Mouse (Mus musculus) liver, embryonic 11.5 days (tissue): ENCODE measurements around the gene Palld. TPM values are rescaled to one million over a fixed set of nuclear protein-coding genes. Genes with fewer than 3 reads are reported as not detected.
A peak's percentile ranks its signal among the peaks of the same experiment; 100 is the strongest.

Experiments used
- ATAC-seq: fragments of 200-750 bp; cut with Nextera tagmentation; replicated peaks from 2 replicates; pipeline ENCODE4 v1.8.0; 2017; ENCODE audit warnings: moderate number of reproducible peaks, mild to moderate bottlenecking, moderate TSS enrichment, moderate library complexity; ENCODE audit not compliant: low FRiP score
- DNase-seq: peaks from one replicate; pipeline ENCODE4 v3.0.0-alpha.2; 2017; ENCODE audit warnings: low spot score
- H3K27ac ChIP-seq: fragments of 300-500 bp; sonication (generic); 2 replicates; pipeline ENCODE4 v1.5.1; 2014; ENCODE audit warnings: mild to moderate bottlenecking, low read depth, low read length, control low read depth
- H3K27me3 ChIP-seq: fragments of 300-500 bp; sonication (generic); replicated peaks from 2 replicates; pipeline ENCODE4 v1.6.1; 2014; ENCODE audit warnings: low read length, mixed read lengths; ENCODE audit not compliant: control insufficient read depth, insufficient read depth
- H3K36me3 ChIP-seq: fragments of 300-500 bp; sonication (generic); 2 replicates; pipeline ENCODE4 v1.6.1; 2014; ENCODE audit warnings: mild to moderate bottlenecking, low read length, moderate library complexity, mixed read lengths; ENCODE audit not compliant: control insufficient read depth, insufficient read depth
- H3K4me1 ChIP-seq: fragments of 300-500 bp; sonication (generic); replicated peaks from 2 replicates; pipeline ENCODE4 v1.6.1; 2014; ENCODE audit warnings: low read length, mixed read lengths; ENCODE audit not compliant: control insufficient read depth, insufficient read depth
- H3K4me2 ChIP-seq: fragments of 300-500 bp; sonication (generic); 2 replicates; pipeline ENCODE4 v1.6.1; 2014; ENCODE audit warnings: mild to moderate bottlenecking, control low read depth, moderate library complexity
- H3K4me3 ChIP-seq: fragments of 300-500 bp; sonication (generic); 2 replicates; pipeline ENCODE4 v1.5.1; 2014; ENCODE audit warnings: low read depth, low read length, control low read depth
- H3K9ac ChIP-seq: fragments of 300-500 bp; sonication (generic); 2 replicates; pipeline ENCODE4 v1.6.1; 2014; ENCODE audit warnings: low read depth, low read length, control low read depth
- H3K9me3 ChIP-seq: fragments of 300-500 bp; sonication (generic); 2 replicates; pipeline ENCODE4 v1.6.1; 2016; ENCODE audit warnings: low read length, inconsistent platforms, mixed read lengths; ENCODE audit not compliant: control insufficient read depth
- WGBS: fragments of 180-500 bp; shearing (Covaris S2); extraction: QIAGEN DNeasy Blood & Tissue Kit; methylation state at CpG from one replicate; pipeline ENCODE4 v1.1.7; 2014; 5-methylcytosine and 5-hydroxymethylcytosine counted together
- polyA plus RNA-seq: library from polyadenylated mRNA; unstranded; fragments of >200 nt; fragmentation: Nextera tagmentation; extraction: Ambion mirVana; gene quantifications from 2 replicates; pipeline ENCODE4 v1.2.1, GENCODE M21; 2014

Gene Palld
- polyA plus RNA-seq, 1 experiment from 2014 or later: 22.9 TPM

DNA sequence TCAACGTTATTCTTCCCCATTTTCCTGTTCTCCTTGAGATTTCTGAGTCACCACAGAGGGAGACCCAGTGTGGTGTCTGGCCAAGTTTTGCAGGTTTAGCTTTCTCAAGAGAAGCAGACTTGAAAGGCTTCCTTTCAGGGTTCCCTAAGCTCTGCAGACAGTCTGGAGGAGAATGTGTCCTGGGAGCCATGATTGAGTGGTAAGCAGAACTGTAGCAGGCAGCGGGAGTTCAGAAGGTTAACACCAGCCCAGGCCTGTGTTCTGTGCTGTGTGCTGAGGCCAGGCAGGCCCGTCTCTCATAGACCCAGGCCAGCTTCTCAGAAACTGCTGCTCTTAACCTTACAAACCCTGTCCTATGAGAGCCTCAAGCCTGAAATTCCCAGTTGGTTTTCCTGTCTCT is 263.5 kb downstream of the Palld start:
- DNase-seq: no peak

DNA sequence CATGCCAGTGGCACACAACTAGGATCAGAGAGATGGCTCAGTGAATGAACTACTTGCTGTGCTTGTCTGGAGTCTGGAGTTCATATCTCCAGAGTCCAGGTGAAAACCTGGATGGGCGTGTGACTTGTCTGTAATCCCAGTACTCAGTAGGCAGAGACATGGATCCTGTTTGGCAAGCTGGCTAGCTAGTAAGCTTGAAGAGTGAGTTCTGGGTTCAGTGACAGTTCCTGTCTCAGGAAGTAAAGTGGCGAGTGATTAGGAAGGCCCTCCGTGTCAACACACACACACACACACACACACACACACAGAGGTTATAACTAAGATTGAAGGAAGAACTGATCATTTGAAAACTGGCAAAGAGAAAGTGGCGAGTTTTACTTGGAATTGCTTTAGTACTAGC is 264.8 kb downstream of the Palld start:
- no peak overlapping the region for H3K27ac ChIP-seq
- H3K4me1 ChIP-seq: peaks cover 3% of the 10 kb centered on the region; the same call in 1 of the 2 replicates
- no peaks in the 10 kb centered on the region for H3K27me3 ChIP-seq
- ATAC-seq (no peak), DNase-seq (no peak)
- H3K4me2 ChIP-seq: no peak overlapping the region
- 46% methylated on average over 4 of the region's 4 CpGs for WGBS
- H3K36me3 ChIP-seq: no peaks in the 10 kb centered on the region
- no peaks in the 10 kb centered on the region for H3K9me3 ChIP-seq
- H3K4me3 ChIP-seq: no peak overlapping the region
- no peak overlapping the region for H3K9ac ChIP-seq

More for the DNA sequence above, 263.5 kb downstream of the Palld start:
- WGBS: 51% methylated on average over 3 of the region's 3 CpGs
- no peaks in the 10 kb centered on the region for H3K9me3 ChIP-seq
- no peak overlapping the region for H3K9ac ChIP-seq
- ATAC-seq: 0 out of 2 replicates have a peak, but pooled peaks have one; percentile 34
- H3K27ac ChIP-seq: 0 out of 2 replicates have a peak overlapping the region, but pooled peaks have one; percentile 38
- H3K4me1 ChIP-seq: peaks cover 3% of the 10 kb centered on the region; the same call in 1 of the 2 replicates
- H3K36me3 ChIP-seq: no peaks in the 10 kb centered on the region
- H3K4me2 ChIP-seq: no peak overlapping the region
- H3K4me3 ChIP-seq: no peak overlapping the region
- no peaks in the 10 kb centered on the region for H3K27me3 ChIP-seq

- Histone ChIP-seq H3K36me3 (no peaks in the 10 kb centered on the region), H3K27ac (no peak overlapping the region), H3K4me3 (no peak overlapping the region), H3K9ac (no peak overlapping the region), H3K9me3 (no peaks in the 10 kb centered on the region), H3K4me1 (peaks cover 3% of the 10 kb centered on the region; the same call in 1 of the 2 replicates), H3K4me2 (no peak overlapping the region), H3K27me3 (no peaks in the 10 kb centered on the region)
- no peak for ATAC-seq
- DNase-seq: no peak
- WGBS: 66% methylated on average over 1 of the region's 1 CpGs
Measured at GRCm38 (mm10) chr8:61634811-61635210, 267.7 kb downstream of the Palld start.

DNA sequence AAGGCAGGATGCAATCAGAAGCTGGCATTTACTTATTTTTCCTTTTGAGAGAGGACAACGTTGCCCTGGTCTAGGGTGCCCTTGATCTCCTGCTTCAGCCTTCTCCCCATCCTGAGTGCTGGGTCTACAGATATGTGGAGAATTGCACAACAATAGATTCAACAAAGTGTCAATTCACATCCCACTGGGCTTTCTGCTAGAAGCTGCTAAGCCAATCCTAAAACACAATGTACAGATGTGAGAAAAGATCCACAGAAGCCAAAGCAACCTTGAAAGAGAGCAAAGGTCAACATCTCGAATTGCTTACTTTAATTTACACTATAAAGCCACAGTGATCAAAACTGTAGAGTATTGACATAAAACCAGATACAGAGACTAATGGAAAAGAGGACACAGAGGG is 270.2 kb downstream of the Palld start:
- 65% methylated on average over 2 of the region's 2 CpGs for WGBS
- H3K4me1 ChIP-seq: no peaks in the 10 kb centered on the region
- H3K27me3 ChIP-seq: no peaks in the 10 kb centered on the region
- H3K9ac ChIP-seq: no peak overlapping the region
- H3K36me3 ChIP-seq: no peaks in the 10 kb centered on the region
- H3K4me3 ChIP-seq: no peak overlapping the region
- ATAC-seq (no peak), DNase-seq (no peak)
- no peak overlapping the region for H3K27ac ChIP-seq
- no peaks in the 10 kb centered on the region for H3K9me3 ChIP-seq
- no peak overlapping the region for H3K4me2 ChIP-seq

GRCm38 (mm10) chr8:61629631-61629968 is 272.9 kb downstream of the Palld start:
- 57% methylated on average over 1 of the region's 1 CpGs for whole genome bisulfite sequencing
- DNase-seq (no peak), ATAC-seq (no peak)
- Histone ChIP-seq H3K27ac (no peak overlapping the region), H3K27me3 (no peaks in the 10 kb centered on the region), H3K9me3 (no peaks in the 10 kb centered on the region), H3K4me1 (no peaks in the 10 kb centered on the region), H3K4me3 (no peak overlapping the region), H3K9ac (no peak overlapping the region), H3K36me3 (no peaks in the 10 kb centered on the region), H3K4me2 (no peak overlapping the region)

- 68% methylated on average over 3 of the region's 3 CpGs for WGBS
- no peaks in the 10 kb centered on the region for H3K36me3 ChIP-seq
- H3K27me3 ChIP-seq: no peaks in the 10 kb centered on the region
- H3K4me2 ChIP-seq: no peak overlapping the region
- no peak overlapping the region for H3K27ac ChIP-seq
- no peak overlapping the region for H3K4me3 ChIP-seq
- DNase-seq (no peak), ATAC-seq (no peak)
- H3K4me1 ChIP-seq: no peaks in the 10 kb centered on the region
- H3K9me3 ChIP-seq: no peaks in the 10 kb centered on the region
- H3K9ac ChIP-seq: no peak overlapping the region
Measured at GRCm38 (mm10) chr8:61628938-61629630, 273.4 kb downstream of the Palld start.

GRCm38 (mm10) chr8:61626246-61626952 is 276.1 kb downstream of the Palld start:
- Histone ChIP-seq H3K27me3 (no peaks in the 10 kb centered on the region), H3K36me3 (no peaks in the 10 kb centered on the region), H3K27ac (no peak overlapping the region), H3K9me3 (no peaks in the 10 kb centered on the region), H3K4me2 (no peak overlapping the region), H3K4me1 (no peaks in the 10 kb centered on the region; the same call in 1 of the 2 replicates), H3K4me3 (no peak overlapping the region), H3K9ac (no peak overlapping the region)
- DNase-seq (no peak), ATAC-seq (no peak)
- 83% methylated on average over 8 of the region's 8 CpGs for WGBS

DNA sequence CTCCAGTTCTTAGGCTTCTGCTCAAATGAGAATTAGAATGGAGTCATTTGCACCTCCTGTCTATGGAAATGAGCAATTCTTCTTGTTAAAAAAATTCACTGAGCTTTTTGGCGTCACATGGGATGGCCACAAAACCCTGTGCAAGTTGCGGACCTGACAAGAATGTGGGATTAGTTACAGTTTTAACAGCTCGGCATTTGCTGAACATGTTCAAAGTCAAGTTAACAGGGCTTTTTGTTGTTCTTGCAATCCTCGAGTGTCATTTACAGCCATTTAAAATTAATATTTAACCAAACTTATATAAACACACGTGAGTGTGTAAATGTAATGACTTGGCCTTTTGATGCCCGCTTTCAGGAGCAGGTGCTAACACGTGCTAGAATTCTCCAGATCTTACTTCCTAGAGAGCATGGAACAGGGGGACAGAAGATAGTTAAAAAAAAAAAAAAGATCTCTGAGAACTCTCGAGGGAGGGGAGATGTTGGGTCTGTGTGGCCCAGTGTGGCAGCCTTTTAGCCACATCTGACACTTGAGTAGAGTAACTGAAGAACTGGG is 276.8 kb downstream of the Palld start:
- ATAC-seq (no peak), DNase-seq (no peak)
- no peaks in the 10 kb centered on the region for H3K9me3 ChIP-seq
- no peak overlapping the region for H3K4me2 ChIP-seq
- no peaks in the 10 kb centered on the region for H3K36me3 ChIP-seq
- 83% methylated on average over 8 of the region's 8 CpGs for WGBS
- H3K4me3 ChIP-seq: no peak overlapping the region
- no peak overlapping the region for H3K27ac ChIP-seq
- H3K4me1 ChIP-seq: no peaks in the 10 kb centered on the region; the same call in 1 of the 2 replicates
- no peak overlapping the region for H3K9ac ChIP-seq
- H3K27me3 ChIP-seq: no peaks in the 10 kb centered on the region
